Mouse (Mus musculus) adrenal gland, postnatal 25 days (tissue): ENCODE measurements around the gene Gm21987. TPM values are rescaled to one million over a fixed set of nuclear protein-coding genes. Genes with fewer than 3 reads are reported as not detected.
"Not testable (repeated sequence)": the region's sequence is repeated elsewhere in the genome, so short reads cannot be mapped to it uniquely, and the experiment has no call there.

Experiments
- DNase-seq: peaks from one replicate; pipeline ENCODE4 v3.0.0; 2021; ENCODE audit warnings: mixed read lengths
- long read RNA-seq: library from polyadenylated mRNA; stranded (forward); transcript quantifications from one replicate; pipeline ENCODE4 v2.0.0, GENCODE M21; 2021
- total RNA-seq: library from RNA; stranded (reverse); gene quantifications from 2 replicates; pipeline ENCODE4 v1.2.3, GENCODE M21; 2021

Gm21987 gene
- total RNA-seq, result not detected in 2 replicates
- long read RNA-seq, partial matches to known transcripts, result 0 of 2 reads
- long read RNA-seq, other reads (novel, unspliced or antisense), result 2 of 2 reads

DNA sequence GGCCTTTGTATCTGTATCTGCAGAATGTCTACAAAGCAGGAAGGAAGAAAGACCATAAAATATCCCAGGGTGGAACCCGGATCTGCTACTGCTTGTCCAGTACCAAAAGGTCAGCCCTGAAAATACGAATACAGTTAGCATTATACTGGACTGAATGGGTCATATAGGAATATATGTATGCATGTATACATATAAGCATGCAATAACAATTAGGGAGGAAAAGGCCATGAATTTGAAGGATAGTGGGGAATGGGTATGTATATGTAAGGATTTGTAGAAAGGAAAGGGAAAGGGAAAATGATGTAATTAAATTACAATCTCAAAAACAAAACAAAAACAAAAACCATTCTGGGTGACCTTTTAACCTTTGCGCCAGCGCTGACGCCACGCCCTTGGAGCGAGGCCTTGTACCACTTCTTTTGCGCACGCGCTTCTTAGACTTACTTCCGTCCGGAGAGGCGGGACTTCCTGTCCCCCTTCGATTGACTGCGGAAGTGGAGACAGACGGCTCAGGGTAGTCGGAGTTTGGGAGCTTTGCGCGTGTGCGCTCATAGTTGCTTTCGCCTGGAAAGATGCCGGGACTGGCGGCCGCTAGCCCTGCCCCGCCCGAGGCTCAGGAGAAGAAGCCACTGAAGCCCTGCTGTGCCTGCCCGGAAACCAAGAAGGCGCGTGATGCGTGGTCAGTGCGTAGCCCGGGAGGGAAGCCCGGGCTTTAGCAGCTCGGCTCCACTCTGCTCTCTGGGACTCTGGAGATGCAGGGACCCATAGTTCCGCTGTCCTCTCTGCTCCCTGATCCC lies at the start of gene Gm21987, which contains the start of gene Cox17:
Gm21987 (plus strand) TSS at position 512 of the 797 bp plus-strand sequence.
Cox17 (plus strand) TSS at position 463 of the 797 bp plus-strand sequence.
- peak; percentile 89 for DNase-seq

DNA sequence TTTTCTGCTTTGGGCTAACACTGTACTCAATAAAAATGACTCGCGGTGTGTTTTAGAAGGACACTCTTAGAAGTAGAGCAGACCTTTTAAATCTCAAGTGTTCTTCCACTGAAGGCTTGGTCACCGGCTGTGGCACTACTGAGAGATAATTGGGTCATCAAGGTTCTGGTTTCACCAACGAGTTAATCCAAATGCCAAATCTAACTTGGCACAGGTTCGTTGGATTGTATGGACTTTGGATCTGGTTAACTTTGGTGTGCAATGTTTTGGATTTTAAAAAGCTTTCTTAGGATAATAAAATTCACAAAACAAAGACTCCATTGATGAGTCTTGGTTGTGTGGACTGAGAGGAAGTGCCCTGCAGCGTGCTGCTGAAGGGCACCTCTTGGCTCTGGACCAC lies 48.4 kb upstream of the Gm21987 start:
- no peak for DNase-seq

- no peak for DNase-seq
These were observed 44.5 kb upstream of the Gm21987 start for GRCm38 (mm10) chr16:38302367-38302766.

DNA sequence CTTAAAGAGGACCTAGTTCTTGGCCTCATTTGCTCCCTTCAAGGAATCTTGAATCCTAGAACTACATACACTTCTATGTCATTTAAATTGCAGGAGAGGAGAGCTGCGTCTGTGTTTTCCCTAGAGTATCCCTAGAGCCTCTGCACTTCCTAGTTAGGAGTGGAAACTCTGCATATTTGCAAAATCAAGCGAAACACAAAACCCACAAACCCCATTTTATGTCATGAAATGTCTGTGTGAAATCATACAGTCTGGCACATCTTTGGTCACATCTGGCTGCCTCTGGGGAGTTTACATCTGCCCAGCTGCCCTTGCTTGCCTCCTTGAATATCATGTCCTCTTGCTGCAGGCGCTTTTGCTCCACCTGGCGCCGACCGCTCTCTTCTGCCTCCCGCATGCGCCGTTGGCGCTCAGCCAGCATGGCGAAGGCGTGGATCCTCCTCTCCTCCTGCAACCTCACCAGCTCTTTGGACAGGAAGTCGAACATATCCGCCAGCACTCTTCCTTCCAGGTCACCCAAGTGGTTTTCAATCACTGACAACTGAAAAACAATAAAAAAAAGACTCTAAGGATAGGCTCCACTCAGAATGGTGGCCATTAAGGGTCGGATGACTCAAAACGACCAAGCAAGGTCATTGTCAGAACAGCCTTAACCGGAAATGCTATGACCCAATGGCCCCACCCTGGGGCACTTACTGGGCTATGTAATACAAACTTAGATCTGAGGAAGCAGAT lies 42.2 kb upstream of the Gm21987 start:
- peak; percentile 66 for DNase-seq

DNA sequence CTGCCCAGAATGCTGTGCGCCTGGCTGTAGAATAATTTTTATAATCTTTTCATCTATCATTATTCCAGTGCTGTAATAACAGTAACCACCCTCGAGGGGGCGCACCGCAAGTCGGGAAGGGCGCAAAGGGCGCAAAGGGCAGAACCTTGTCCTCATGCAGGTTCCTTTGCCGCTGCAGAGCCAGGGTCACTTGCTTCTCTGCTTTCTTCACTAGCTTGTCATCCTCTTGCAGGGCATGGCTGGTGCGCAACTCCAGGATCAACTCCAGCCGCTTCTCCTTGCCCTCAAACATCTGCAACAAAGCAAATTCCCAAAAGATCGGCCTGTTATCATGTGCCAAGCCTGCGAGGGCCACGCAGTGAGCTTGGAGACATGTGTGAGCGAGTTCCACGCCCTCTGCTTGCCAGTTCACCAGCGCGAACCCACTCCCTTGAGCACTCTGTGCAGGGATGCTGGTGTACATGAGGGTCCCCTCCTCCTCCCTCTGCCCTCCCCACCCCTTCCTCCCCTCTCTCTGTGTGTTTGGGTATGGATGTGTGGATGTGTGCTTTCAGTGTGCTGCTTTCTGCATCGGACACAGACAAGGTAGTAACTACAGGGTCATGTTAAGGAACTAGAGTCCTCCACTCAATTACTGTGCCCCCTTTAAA lies 40.1 kb upstream of the Gm21987 start:
- DNase-seq, result peak; percentile 15

DNA sequence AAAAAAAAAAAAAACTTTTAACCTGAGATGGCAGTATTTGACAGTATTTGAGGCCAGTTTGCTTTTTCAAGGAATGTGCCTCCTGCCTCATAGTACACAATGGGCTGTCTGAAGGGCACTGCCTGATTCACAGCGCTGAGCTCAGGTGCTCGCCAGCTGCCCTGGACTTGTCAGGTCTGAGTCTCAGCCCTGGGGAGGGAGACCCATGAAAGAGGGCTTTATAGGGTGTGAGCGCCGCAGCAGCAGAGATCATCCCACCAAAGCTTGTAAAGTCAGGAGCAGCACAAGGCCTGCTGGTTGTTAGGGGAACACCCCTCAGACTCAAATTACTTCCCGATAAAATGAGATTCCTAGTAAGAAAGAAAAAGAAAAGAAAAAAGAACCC lies 39.6 kb upstream of the Gm21987 start:
- DNase-seq, result no peak

GRCm38 (mm10) chr16:38307651-38308050 lies 39.2 kb upstream of the Gm21987 start:
- DNase-seq, result no peak

- DNase-seq, result no peak
These were observed 38.6 kb upstream of the Gm21987 start for GRCm38 (mm10) chr16:38308195-38308594.

DNA sequence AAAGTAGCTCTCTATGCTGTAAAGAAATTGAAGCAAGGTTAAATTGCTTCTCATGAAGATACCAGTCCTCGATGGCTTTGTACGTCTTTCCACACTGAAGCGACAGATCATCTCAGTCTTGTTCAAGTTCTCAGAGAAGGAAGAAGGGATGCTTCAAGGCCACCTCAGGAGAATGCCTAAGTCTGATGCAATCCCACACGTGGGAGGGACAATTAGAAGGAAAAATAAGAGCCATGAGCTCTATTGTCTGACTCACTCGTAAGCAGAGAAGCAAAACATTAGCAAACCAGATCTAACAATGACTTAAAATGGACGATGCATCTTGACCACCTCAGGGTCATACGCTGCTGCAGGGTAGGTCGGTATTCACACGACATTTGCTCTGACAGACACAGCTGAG lies 28.3 kb upstream of the Gm21987 start:
- no peak for DNase-seq

DNA sequence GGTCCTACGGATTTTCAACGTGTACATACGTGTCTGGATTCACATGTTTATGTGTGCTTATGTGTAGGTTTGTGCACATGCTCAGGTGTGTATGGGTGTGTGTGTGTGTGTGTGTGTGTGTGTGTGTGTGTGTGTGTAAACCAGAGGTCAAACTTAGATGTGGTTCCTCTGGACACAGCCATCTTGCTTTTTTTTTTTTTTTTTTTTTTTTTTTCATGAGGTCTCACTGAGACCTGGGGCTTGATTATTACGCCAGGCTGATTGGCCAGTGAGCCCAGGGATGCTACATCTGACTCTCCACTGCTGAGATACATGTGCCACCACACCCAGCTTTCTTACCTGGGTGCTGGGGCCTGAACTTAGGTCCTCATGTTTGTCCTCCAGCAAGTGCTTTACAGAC lies 27.8 kb upstream of the Gm21987 start:
- no peak for DNase-seq

- peak; percentile 37 for DNase-seq
These were observed 25.3 kb upstream of the Gm21987 start for GRCm38 (mm10) chr16:38321452-38321935.

DNA sequence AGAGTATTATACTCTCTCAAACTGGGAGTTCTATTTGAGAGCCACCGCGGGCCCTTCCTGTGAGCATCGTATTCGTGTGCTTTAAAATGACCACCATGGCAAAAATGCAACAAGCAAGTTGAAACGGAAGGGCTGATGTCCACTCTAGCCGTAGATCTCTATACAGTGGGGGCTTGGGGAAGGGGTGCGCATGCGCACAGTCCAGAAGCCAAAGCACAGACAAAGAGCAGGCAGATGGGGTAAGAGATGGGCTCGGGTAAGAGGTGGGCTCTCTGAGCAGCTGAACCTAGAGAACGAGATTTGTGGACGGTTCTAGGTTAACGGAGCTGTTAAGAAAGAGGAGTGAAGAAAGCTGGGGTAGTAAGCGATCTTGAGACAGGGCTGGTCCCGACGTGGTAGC lies 22.5 kb upstream of the Gm21987 start:
- DNase-seq, result no peak

GRCm38 (mm10) chr16:38326778-38327397 lies 20.0 kb upstream of the Gm21987 start:
- no peak for DNase-seq

DNA sequence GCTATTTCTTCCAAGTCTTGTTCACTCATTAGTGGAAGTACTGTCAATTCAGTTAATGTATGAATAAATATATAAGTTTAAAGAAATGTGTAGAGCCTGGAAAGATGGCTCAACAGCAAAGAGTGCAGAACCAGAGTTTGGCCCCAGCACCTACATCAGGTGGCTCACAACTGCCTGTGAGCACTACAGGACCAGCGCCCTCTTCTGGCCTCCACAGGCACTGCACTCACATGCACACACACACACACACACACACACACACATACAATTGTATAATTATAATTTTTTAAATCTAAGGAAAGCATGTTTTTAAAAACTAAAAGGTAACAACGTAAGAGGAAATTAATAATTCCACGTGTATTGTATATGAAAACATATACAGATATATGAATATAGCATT lies 17.5 kb upstream of the Gm21987 start:
- no peak for DNase-seq

DNA sequence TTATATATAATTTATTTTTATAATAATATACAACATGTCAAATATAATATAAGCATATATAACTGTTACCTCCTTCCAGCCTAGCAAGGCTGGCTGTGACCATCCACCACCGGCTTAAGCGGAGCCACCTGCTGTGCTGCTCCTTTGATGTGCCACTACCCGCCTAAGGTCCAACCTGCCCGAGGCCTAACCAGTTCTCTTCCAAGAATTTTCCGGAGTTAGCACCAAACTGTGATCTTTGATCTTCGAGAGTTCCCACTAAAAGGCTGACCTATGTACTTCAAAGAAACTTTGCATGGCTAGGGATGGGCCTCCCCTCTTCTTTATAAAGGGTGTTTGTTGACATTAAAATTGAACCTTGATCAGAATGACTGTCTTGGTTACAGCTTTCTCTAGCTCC lies 12.4 kb upstream of the Gm21987 start:
- DNase-seq, result no peak

DNA sequence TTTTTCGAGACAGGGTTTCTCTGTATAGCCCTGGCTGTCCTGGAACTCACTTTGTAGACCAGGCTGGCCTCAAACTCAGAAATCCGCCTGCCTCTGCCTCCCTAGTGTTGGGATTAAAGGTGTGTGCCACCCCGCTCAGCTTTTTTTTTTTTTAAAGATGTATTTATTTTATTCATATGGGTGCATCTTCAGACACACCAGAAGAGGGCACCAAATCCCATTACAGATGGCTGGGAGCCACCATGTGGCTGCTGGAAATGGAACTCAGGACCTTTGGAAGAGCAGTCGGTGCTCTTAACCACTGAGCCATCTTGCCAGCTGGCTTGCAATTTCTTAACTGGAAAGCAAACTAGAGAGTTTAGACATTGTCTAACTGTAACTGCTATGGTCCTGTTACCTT lies 8.8 kb upstream of the Gm21987 start:
- not testable (repeated sequence) for DNase-seq

DNA sequence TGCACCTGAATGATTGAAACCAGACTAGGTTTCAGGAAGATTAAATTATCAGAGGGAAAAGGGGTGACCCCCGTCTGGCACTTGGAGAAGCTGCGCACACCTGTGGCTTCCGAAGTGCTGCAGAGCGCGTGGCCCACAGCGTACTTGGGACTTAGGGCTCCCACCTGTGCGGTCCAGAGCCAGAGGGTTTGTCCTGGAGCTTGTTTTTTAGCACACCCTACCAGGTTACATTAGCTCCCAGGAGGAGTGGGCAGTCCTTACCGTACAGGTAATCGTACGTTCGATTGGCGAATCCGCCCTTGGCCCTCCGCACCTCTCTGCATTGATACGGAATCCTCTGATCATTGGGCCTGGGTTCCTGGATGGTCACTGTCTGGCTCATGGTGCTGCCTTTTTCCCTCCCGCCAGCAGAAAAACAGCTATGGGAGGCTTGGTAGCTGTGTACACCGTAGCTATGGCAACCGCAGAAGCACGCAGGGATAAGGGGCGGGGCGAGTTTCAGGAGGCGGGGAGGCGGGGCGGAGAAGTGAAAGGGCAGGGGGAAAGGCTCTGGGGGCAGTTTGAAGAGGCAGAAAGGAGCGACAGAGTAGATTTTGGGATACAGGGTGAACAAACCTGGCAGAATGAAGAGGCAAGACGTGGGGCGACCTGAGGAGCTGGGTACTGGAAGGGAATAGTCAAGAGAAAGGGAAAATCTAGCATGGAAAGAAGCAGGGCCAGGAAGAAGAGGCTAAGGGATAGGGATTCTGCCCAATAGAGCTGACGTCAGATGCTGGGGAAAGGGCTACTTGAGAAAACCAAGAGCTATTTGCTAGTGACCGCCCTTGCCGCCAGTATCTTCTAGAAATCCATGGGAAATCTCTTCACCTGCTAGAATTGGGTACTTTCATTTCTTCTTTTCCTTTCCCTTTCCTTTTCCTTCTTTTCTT lies 5.2 kb upstream of the Gm21987 start, which contains the start of gene Maats1:
Maats1 (minus strand) TSS at position 748 of the 929 bp plus-strand sequence.
- DNase-seq, result peak; percentile 77

- DNase-seq, result no peak
These were observed 1.7 kb upstream of the Gm21987 start for GRCm38 (mm10) chr16:38344941-38345725.

GRCm38 (mm10) chr16:38347588-38347987 lies 748 bp downstream of the Gm21987 start:
- DNase-seq, result no peak

GRCm38 (mm10) chr16:38348217-38348761 lies 1.4 kb downstream of the Gm21987 start:
- no peak for DNase-seq
